Comparison of ENCODE assay signal across 8 mouse cellular contexts in genomic region chr17:46029554-46030207, GRCm38 (mm10). TPM values are rescaled to one million over a fixed set of nuclear protein-coding genes. Genes with fewer than 3 reads are reported as not detected.
DNase-seq lines count a peak whose midpoint lies in the region; ATAC-seq and TF ChIP-seq lines count a peak whose summit lies in the region.

No protein-coding gene starts in this region.

- H3K9me3 ChIP-seq in E14TG2a.4 (ENCODE audit: low read length): no peaks in the 10 kb centered on the region
- no peaks in the 10 kb centered on the region for H3K9me3 ChIP-seq in heart, embryonic 13.5 days
- H3K9me3 ChIP-seq in limb, embryonic 11.5 days (ENCODE audit: control insufficient read depth, low read length): no peaks in the 10 kb centered on the region

- peak overlapping the region; percentile 92 for H3K4me2 ChIP-seq in heart, embryonic 13.5 days
- H3K4me2 ChIP-seq in limb, embryonic 11.5 days (ENCODE audit: low read depth, severe bottlenecking): peak overlapping the region; percentile 78

- ATAC-seq in heart, embryonic 13.5 days (ENCODE audit: extremely low read depth, insufficient number of reproducible peaks, low FRiP score, low TSS enrichment): no peak
- ATAC-seq in limb, embryonic 11.5 days (ENCODE audit: insufficient number of reproducible peaks, low FRiP score, low TSS enrichment, low read depth): no peak

- peak overlapping the region; percentile 99 for H3K27ac ChIP-seq in heart, embryonic 13.5 days (replicated peaks)
- H3K27ac ChIP-seq in limb, embryonic 11.5 days (replicated peaks; ENCODE audit: low read depth, low read length): no peak overlapping the region

- peak; percentile 44 for DNase-seq in adrenal gland, postnatal 10 days
- no peak for DNase-seq in adrenal gland, postnatal 4 days (ENCODE audit: low spot score in 2 of 2)
- DNase-seq in limb, embryonic 11.5 days (ENCODE audit: low spot score): no peak
- DNase-seq in skeletal muscle tissue, adult 2 months (ENCODE audit: low read depth, low spot score): peak; percentile 83
- no peak for DNase-seq in thymus, postnatal 10 days (ENCODE audit: low spot score in 2 of 2)
- no peak for DNase-seq in left cerebral cortex, postnatal 25 days (ENCODE audit: low spot score in 2 of 2)

- 16% methylated on average over 7 of the region's 7 CpGs for WGBS in heart, embryonic 13.5 days
- WGBS in limb, embryonic 11.5 days: 20% methylated on average over 7 of the region's 7 CpGs

- peaks cover 23% of the 10 kb centered on the region for H3K36me3 ChIP-seq in E14TG2a.4 (ENCODE audit: insufficient read depth, low read length)
- peaks cover 14% of the 10 kb centered on the region for H3K36me3 ChIP-seq in heart, embryonic 13.5 days
- H3K36me3 ChIP-seq in limb, embryonic 11.5 days (ENCODE audit: control insufficient read depth, insufficient read depth, low read length): peaks cover 5% of the 10 kb centered on the region; the same call in 1 of the 2 replicates

- peak overlapping the region; percentile 99 for H3K9ac ChIP-seq in heart, embryonic 13.5 days
- H3K9ac ChIP-seq in limb, embryonic 11.5 days (ENCODE audit: low read length): peak overlapping the region; percentile 96

- H3K27me3 ChIP-seq in E14TG2a.4 (ENCODE audit: insufficient read depth, low read length): peaks cover 52% of the 10 kb centered on the region
- no peaks in the 10 kb centered on the region; the same call in 1 of the 2 replicates for H3K27me3 ChIP-seq in heart, embryonic 13.5 days (replicated peaks)
- no peaks in the 10 kb centered on the region for H3K27me3 ChIP-seq in limb, embryonic 11.5 days (ENCODE audit: control insufficient read depth, insufficient read depth, low read length)

- intact Hi-C loops in left cerebral cortex, postnatal 25 days (cut with DNase I): loop anchor here (5.0 kb wide), 4 partner anchors 83 to 347 kb away; partner anchors contain the start of gene Mrps18a

- peaks cover 70% of the 10 kb centered on the region for H3K4me1 ChIP-seq in E14TG2a.4 (replicated peaks; ENCODE audit: low read depth, low read length)
- H3K4me1 ChIP-seq in heart, embryonic 13.5 days: peaks cover 67% of the 10 kb centered on the region
- H3K4me1 ChIP-seq in limb, embryonic 11.5 days (ENCODE audit: control insufficient read depth, insufficient read depth, low read length): peaks cover 42% of the 10 kb centered on the region

- TF ChIP-seq CTCF in E14TG2a.4 (conservative IDR thresholded peaks at IDR 0.05; ENCODE audit: low read length): no peak

- peak overlapping the region; percentile 91 for H3K4me3 ChIP-seq in E14TG2a.4 (replicated peaks; ENCODE audit: low read length)
- peak overlapping the region; percentile 92 for H3K4me3 ChIP-seq in heart, embryonic 13.5 days
- peak overlapping the region; percentile 87 for H3K4me3 ChIP-seq in limb, embryonic 11.5 days (ENCODE audit: low read depth, low read length)

RNA-seq across cellular contexts. Expression of gene Vegfa, which starts 2.5 kb away (rescaled TPM):
- 100 to 1,000 TPM; 305 to 366 TPM for total RNA-seq in adrenal gland, postnatal 10 days (2021)
- 100 to 1,000 TPM; 242 to 257 TPM for total RNA-seq in adrenal gland, postnatal 4 days (2021)
- polyA plus RNA-seq in heart, embryonic 13.5 days (2015; fragmentation: Nextera tagmentation; extraction: Ambion mirVana): 5.2 and 5.4 TPM in 2 replicates
- 3.3 and 4.0 TPM in 2 replicates for polyA plus RNA-seq in limb, embryonic 11.5 days (2014; fragmentation: Nextera tagmentation; extraction: Ambion mirVana)
- total RNA-seq in left cerebral cortex, postnatal 25 days (2021): 100 to 1,000 TPM in 1 of 2 experiments, 10 to 100 TPM in 1; 92.0 to 100 TPM

Comparison
In these comparisons a context has a peak if more than half of its experiments do, and no peak if none do; other contexts are left out.
1. DNase-seq: peak in adrenal gland, postnatal 10 days (single experiment) and skeletal muscle tissue, adult 2 months (single experiment); none in adrenal gland, postnatal 4 days (0 of 2), limb, embryonic 11.5 days (single experiment), thymus, postnatal 10 days (0 of 2) and left cerebral cortex, postnatal 25 days (0 of 2).
2. Peak in every context shown above with its lines, with median percentiles within 50 percentile points of each other: H3K4me3 ChIP-seq.